Mouse (Mus musculus): ENCODE measurements around the gene Otp.
A peak's percentile ranks its signal among the peaks of the same experiment; 100 is the strongest.

The Otp gene

GRCm38 (mm10) chr13:94874039-94874425, 1.4 kb upstream of the Otp start:
- no peak for DNase-seq (ENCODE audit: low spot score)

- DNase-seq (ENCODE audit: low spot score): no peak
These were observed 576 bp upstream of the Otp start for GRCm38 (mm10) chr13:94874656-94875395.

- no peak for DNase-seq (ENCODE audit: low spot score)
These were observed 1.1 kb downstream of the Otp start for GRCm38 (mm10) chr13:94876286-94877210.

- DNase-seq (ENCODE audit: low spot score): no peak
These were observed 1.8 kb downstream of the Otp start for GRCm38 (mm10) chr13:94877211-94877590.

GRCm38 (mm10) chr13:94877991-94878745, 2.8 kb downstream of the Otp start:
- DNase-seq (ENCODE audit: low spot score): peak; percentile 36

- DNase-seq (ENCODE audit: low spot score): no peak
These were observed 5.8 kb downstream of the Otp start for GRCm38 (mm10) chr13:94881201-94881600.

- no peak for DNase-seq (ENCODE audit: low spot score)
These were observed 6.8 kb downstream of the Otp start for GRCm38 (mm10) chr13:94882221-94882620.

- DNase-seq (ENCODE audit: low spot score): no peak
These were observed 7.3 kb downstream of the Otp start for GRCm38 (mm10) chr13:94882711-94883145.

GRCm38 (mm10) chr13:94883163-94883965, 8.0 kb downstream of the Otp start:
- DNase-seq (ENCODE audit: low spot score): no peak

- no peak for DNase-seq (ENCODE audit: low spot score)
These were observed 8.9 kb downstream of the Otp start for GRCm38 (mm10) chr13:94883966-94884960.

- no peak for DNase-seq (ENCODE audit: low spot score)
These were observed 10.2 kb downstream of the Otp start for GRCm38 (mm10) chr13:94885291-94886235.

GRCm38 (mm10) chr13:94907841-94908240, 32.4 kb downstream of the Otp start:
- DNase-seq (ENCODE audit: low spot score): no peak

- DNase-seq (ENCODE audit: low spot score): no peak
These were observed 37.6 kb downstream of the Otp start for GRCm38 (mm10) chr13:94912961-94913360.

- no peak for DNase-seq (ENCODE audit: low spot score)
These were observed 40.3 kb downstream of the Otp start for GRCm38 (mm10) chr13:94915654-94916053.

- DNase-seq (ENCODE audit: low spot score): peak; percentile 28
These were observed 52.7 kb downstream of the Otp start for GRCm38 (mm10) chr13:94928086-94928485.
